Mouse (Mus musculus) kidney, embryonic 14.5 days (tissue): ENCODE results near the gene Zwilch. TPM values are rescaled to one million over a fixed set of nuclear protein-coding genes. Genes with fewer than 3 reads are reported as not detected.

Experiments
- ATAC-seq: fragments of 200-750 bp; cut with Nextera tagmentation; 2 replicates; pipeline ENCODE4 v1.8.0; 2017; ENCODE audit warnings: moderate number of reproducible peaks, mild to moderate bottlenecking, moderate TSS enrichment, moderate library complexity; ENCODE audit not compliant: low FRiP score, low TSS enrichment
- H3K27ac ChIP-seq: fragments of 300-500 bp; sonication (generic); 2 replicates; pipeline ENCODE4 v1.5.1; 2014; ENCODE audit warnings: low read depth, mild to moderate bottlenecking, low read length, moderate library complexity, mixed read lengths
- H3K27me3 ChIP-seq: fragments of 300-500 bp; sonication (generic); 2 replicates; pipeline ENCODE4 v1.6.1; 2014; ENCODE audit warnings: mild to moderate bottlenecking, low read length; ENCODE audit not compliant: control insufficient read depth, insufficient read depth
- H3K36me3 ChIP-seq: fragments of 300-500 bp; sonication (generic); 2 replicates; pipeline ENCODE4 v1.6.1; 2014; ENCODE audit warnings: low read length, mixed read lengths; ENCODE audit not compliant: control insufficient read depth, insufficient read depth
- H3K4me1 ChIP-seq: fragments of 300-500 bp; sonication (generic); 2 replicates; pipeline ENCODE4 v1.6.1; 2014; ENCODE audit warnings: low read length, mixed read lengths; ENCODE audit not compliant: control insufficient read depth, insufficient read depth
- H3K4me2 ChIP-seq: fragments of 300-500 bp; sonication (generic); replicated peaks from 2 replicates; pipeline ENCODE4 v1.6.1; 2014; ENCODE audit warnings: low read depth, mild to moderate bottlenecking, low read length
- H3K4me3 ChIP-seq: fragments of 300-500 bp; sonication (generic); 2 replicates; pipeline ENCODE4 v1.5.1; 2014; ENCODE audit warnings: mild to moderate bottlenecking, low read length
- H3K9ac ChIP-seq: fragments of 300-500 bp; sonication (generic); 2 replicates; pipeline ENCODE4 v1.6.1; 2014; ENCODE audit warnings: low read depth, mild to moderate bottlenecking, low read length, moderate library complexity
- H3K9me3 ChIP-seq: fragments of 300-500 bp; sonication (generic); 2 replicates; pipeline ENCODE4 v1.6.1; 2016; ENCODE audit warnings: low read length; ENCODE audit not compliant: control insufficient read depth
- WGBS: fragments of 180-500 bp; shearing (Covaris S2); extraction: QIAGEN DNeasy Blood & Tissue Kit; methylation state at CpG from one replicate; pipeline ENCODE4 v1.1.7; 2014; 5-methylcytosine and 5-hydroxymethylcytosine counted together
- polyA plus RNA-seq: library from polyadenylated mRNA; unstranded; fragments of >200 nt; fragmentation: Nextera tagmentation; extraction: Ambion mirVana; gene quantifications from 2 replicates; pipeline ENCODE4 v1.2.1, GENCODE M21; 2014

Gene Zwilch
- polyA plus RNA-seq, 1 experiment from 2014 or later, result 34.4 TPM

DNA sequence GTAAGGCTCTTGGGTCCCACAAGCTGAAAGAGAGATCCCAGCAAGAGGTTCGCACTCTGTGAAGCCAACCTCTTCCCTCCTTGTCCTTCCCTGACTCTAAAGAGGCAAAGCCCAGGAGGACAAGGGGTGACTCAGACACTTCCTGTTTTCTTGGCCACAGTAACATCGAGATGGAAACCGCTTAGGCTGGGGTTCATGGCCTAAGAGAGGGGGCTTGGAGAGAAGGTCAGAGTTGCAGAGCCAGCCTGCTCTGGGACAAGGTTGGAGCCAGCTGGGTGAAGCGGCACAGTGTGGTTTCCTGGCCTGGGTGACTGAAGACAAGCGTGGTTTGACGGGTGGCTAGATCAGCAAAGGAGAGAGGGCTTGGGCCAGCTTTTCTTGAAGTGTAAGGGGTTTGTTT is 67.6 kb downstream of the Zwilch start:
- H3K4me3 ChIP-seq, result no peak overlapping the region
- no peaks in the 10 kb centered on the region for H3K36me3 ChIP-seq
- no peaks in the 10 kb centered on the region for H3K4me1 ChIP-seq
- no peak for ATAC-seq
- H3K4me2 ChIP-seq, result no peak overlapping the region
- WGBS, result 70% methylated on average over 6 of the region's 6 CpGs
- 0 out of 2 replicates have a peak overlapping the region, but pooled peaks have one; percentile 1 for H3K9ac ChIP-seq
- no peak overlapping the region for H3K27ac ChIP-seq
- no peaks in the 10 kb centered on the region for H3K9me3 ChIP-seq
- H3K27me3 ChIP-seq, result no peaks in the 10 kb centered on the region

DNA sequence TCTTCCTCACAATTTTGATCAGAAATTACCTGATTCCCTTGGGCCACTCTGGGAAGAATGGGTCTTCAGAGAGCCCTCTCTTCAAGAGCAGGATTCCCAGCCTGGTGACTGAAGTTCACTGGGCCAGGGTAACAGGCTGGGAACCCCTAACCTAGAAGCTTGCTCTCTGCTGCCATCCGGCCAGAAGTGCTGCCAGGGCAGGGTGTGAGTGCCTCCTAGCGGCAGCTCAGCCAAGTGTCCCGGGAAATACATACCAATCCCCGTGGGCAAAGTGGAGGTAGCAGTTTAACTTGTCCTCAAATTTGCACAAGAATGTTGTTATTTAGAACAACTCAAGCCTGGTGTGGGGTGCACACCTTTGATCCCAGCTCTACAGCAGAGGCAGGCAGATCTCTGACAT is 72.5 kb downstream of the Zwilch start:
- no peak overlapping the region for H3K4me2 ChIP-seq
- ATAC-seq, result no peak
- no peak overlapping the region for H3K27ac ChIP-seq
- H3K9me3 ChIP-seq, result no peaks in the 10 kb centered on the region
- no peak overlapping the region for H3K4me3 ChIP-seq
- WGBS, result 1% methylated on average over 4 of the region's 4 CpGs
- no peaks in the 10 kb centered on the region for H3K27me3 ChIP-seq
- no peaks in the 10 kb centered on the region for H3K4me1 ChIP-seq
- H3K9ac ChIP-seq, result no peak overlapping the region
- no peaks in the 10 kb centered on the region for H3K36me3 ChIP-seq

DNA sequence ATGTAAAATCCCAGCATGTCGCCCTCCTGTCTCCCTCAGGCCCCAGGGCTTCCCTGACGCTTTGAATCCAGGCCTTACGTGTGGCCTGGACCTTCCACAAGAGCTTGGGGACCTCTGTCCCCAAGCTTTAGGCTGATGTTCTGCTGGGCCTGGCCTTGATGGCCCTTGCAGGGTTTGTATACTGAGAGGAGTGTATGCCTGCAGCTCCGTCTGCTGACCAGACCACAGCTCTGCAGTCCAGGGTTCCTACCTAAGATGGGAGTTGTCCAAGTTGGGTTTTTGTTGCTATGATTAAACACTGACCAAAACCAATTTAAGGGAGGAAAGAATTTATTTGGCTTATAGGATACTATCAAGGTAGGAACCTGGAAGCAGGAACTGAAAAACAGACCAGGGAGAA is 74.6 kb downstream of the Zwilch start:
- 68% methylated on average over 4 of the region's 4 CpGs for WGBS
- Histone ChIP-seq H3K36me3 (no peaks in the 10 kb centered on the region), H3K27me3 (no peaks in the 10 kb centered on the region), H3K4me3 (no peak overlapping the region), H3K4me1 (peaks cover 9% of the 10 kb centered on the region; the same call in 1 of the 2 replicates), H3K9ac (no peak overlapping the region), H3K4me2 (no peak overlapping the region), H3K9me3 (no peaks in the 10 kb centered on the region), H3K27ac (no peak overlapping the region)
- ATAC-seq, result no peak

DNA sequence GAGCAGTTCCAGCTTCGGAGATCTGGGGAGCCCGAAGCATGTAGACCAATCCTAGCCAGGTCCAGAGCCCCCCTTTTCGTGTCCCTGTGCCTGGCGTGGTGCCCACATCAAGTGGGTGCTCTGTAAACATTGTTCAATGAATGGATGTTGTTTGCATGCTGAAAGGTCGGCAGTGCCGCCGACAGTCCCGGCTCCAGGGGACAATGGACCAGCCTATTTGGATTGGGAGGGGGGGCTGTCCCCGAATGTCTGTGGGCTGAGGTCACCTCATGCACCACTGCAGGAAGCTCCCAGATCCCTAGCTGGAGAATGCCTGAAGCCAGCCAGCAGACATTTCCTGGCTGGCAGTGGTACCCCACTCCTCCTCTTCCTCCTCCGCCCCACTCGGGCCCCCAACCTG is 78.8 kb downstream of the Zwilch start:
- H3K4me3 ChIP-seq, result no peak overlapping the region
- WGBS, result 69% methylated on average over 11 of the region's 11 CpGs
- 0 out of 2 replicates have a peak, but pooled peaks have one; percentile 28 for ATAC-seq
- H3K27me3 ChIP-seq, result no peaks in the 10 kb centered on the region
- H3K9me3 ChIP-seq, result no peaks in the 10 kb centered on the region
- H3K9ac ChIP-seq, result no peak overlapping the region
- no peak overlapping the region for H3K4me2 ChIP-seq
- peaks cover 9% of the 10 kb centered on the region; the same call in 1 of the 2 replicates for H3K4me1 ChIP-seq
- H3K27ac ChIP-seq, result no peak overlapping the region
- no peaks in the 10 kb centered on the region for H3K36me3 ChIP-seq

DNA sequence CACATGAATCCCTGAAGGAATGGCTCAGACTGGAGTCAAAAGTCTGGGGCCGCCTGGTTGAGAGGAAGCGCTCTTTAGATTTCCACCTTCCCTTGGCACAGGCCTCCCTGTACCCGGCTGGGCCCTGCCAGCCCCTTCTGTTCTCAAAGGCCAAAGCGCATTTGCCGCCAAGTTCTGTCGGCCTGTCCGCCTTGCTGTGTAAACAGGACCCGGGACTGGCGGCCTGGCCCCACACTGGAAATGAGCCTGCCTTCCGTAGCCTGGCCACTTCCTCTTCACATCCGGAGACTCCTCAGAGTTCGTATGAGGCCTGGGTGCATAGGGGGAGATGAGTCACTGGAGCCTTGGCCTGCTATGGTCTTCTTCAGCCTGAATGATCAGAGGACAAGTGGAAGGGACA is 83.9 kb downstream of the Zwilch start:
- H3K9me3 ChIP-seq, result no peaks in the 10 kb centered on the region
- H3K27ac ChIP-seq, result no peak overlapping the region; the same call in 1 of the 2 replicates
- H3K9ac ChIP-seq, result no peak overlapping the region
- no peak for ATAC-seq
- H3K4me2 ChIP-seq, result no peak overlapping the region
- no peak overlapping the region for H3K4me3 ChIP-seq
- no peaks in the 10 kb centered on the region for H3K27me3 ChIP-seq
- WGBS, result 59% methylated on average over 12 of the region's 12 CpGs
- H3K36me3 ChIP-seq, result no peaks in the 10 kb centered on the region
- peaks cover 22% of the 10 kb centered on the region for H3K4me1 ChIP-seq

DNA sequence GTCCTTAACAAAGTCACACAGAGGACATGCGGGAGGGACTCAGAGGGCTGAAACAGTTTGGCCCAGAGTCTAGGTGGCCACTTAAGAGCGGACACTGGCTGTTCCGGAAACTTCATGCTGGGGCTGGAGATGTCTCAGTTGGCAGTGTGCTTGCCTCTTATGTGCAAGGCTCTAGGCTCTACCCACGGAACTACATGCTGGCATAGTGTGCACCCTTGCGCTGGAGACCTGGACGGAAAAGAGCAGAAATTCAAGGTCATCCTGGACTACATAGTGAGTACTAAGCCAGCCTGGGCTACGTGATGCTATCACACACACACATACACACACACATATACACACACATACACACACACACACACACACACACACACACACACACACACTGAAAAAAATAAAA is 84.6 kb downstream of the Zwilch start:
- WGBS, result 93% methylated on average over 7 of the region's 7 CpGs
- Histone ChIP-seq H3K27me3 (no peaks in the 10 kb centered on the region), H3K9me3 (no peaks in the 10 kb centered on the region), H3K27ac (no peak overlapping the region), H3K4me1 (peaks cover 26% of the 10 kb centered on the region), H3K9ac (no peak overlapping the region), H3K4me2 (no peak overlapping the region), H3K36me3 (no peaks in the 10 kb centered on the region), H3K4me3 (no peak overlapping the region)
- no peak for ATAC-seq

DNA sequence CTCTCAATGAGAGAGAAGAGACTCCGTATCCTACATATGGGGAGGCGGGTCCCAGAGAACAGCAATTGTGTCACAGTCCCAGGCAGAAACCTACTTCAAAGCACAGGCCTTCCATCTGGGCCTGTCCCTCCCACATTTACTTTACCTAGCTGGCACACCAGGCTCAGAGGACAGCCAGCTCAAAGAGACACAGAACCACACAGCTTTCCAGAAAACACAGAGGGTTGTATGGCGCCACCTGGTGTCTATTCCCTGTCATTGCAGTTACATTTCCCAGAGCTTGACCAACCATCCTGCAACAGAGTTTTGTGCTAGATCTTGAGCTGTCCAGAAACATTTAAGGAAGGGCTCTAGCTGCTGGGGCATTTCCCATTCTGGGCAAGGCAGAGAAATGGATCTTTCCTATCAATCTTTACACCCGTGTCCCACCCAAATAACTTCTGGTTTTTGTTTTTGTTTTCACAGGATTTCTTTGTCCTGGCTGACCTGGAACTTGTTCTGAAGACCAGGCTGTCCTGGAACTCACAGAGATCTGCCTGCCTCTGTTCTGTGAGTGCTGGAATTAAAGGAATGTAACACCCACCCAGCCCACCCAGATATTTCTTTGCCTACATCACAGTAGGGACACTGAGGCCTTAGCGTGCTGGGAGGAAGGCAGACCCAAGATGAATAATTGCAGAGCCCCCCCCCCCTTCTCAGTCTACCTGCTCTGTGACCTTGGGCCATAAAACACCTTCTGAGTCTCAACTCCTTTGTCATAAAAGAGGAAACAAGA is 85.3 kb downstream of the Zwilch start:
- WGBS, result 35% methylated on average over 5 of the region's 5 CpGs
- ATAC-seq, result peak; percentile 51
- peaks cover 26% of the 10 kb centered on the region for H3K4me1 ChIP-seq

More for the DNA sequence above, 85.3 kb downstream of the Zwilch start:
- Histone ChIP-seq H3K4me2 (no peak overlapping the region), H3K4me3 (no peak overlapping the region), H3K27me3 (no peaks in the 10 kb centered on the region), H3K9me3 (no peaks in the 10 kb centered on the region), H3K36me3 (no peaks in the 10 kb centered on the region), H3K27ac (no peak overlapping the region), H3K9ac (no peak overlapping the region)

Other genes with a start within 250 kb of the Zwilch start
- 12.2 and 14.3 TPM in 2 replicates for gene Smad6, start 151.0 kb downstream of the Zwilch start, polyA plus RNA-seq
- 0.16 and 0.19 TPM in 2 replicates for gene Lctl, start 56.0 kb downstream of the Zwilch start, polyA plus RNA-seq
- 1,389 and 1,446 TPM in 2 replicates for gene Rpl4, start 271 bp upstream of the Zwilch start, polyA plus RNA-seq
- gene Snapc5, start 6.2 kb upstream of the Zwilch start, polyA plus RNA-seq, result 25.7 and 37.9 TPM in 2 replicates
- gene Uchl4, start 62.1 kb upstream of the Zwilch start, polyA plus RNA-seq, result 2.9 and 3.3 TPM in 2 replicates
- 56.9 and 72.3 TPM in 2 replicates for gene Map2k1, start 80.5 kb upstream of the Zwilch start, polyA plus RNA-seq
- gene Tipin, start 108.5 kb upstream of the Zwilch start, polyA plus RNA-seq, result 279 and 325 TPM in 2 replicates
- 11.9 and 24.6 TPM in 2 replicates for gene Dis3l, start 168.2 kb upstream of the Zwilch start, polyA plus RNA-seq
- gene Megf11, start 212.5 kb upstream of the Zwilch start, polyA plus RNA-seq, result 3.3 and 3.7 TPM in 2 replicates